13 mouse cellular contexts compared by ENCODE assay signal in genomic region chr1:154646156-154646950, GRCm38 (mm10).
"Had no signal": no experiment of that assay in that cellular context is flagged by ENCODE, and none has a peak within 500 bp of the region (broad histone marks: within the 10 kb centered on the region; RNA-seq: fewer than 3 reads in every experiment).

No protein-coding gene starts in this region.

- H3K27ac ChIP-seq: limb, embryonic 12.5 days; liver, embryonic 13.5 days; lung, embryonic 15.5 days; midbrain, embryonic 13.5 days; neural tube, embryonic 12.5 days; stomach, postnatal 0 days had no signal

- H3K9me3 ChIP-seq: limb, embryonic 12.5 days; liver, embryonic 13.5 days; lung, embryonic 15.5 days; midbrain, embryonic 13.5 days; neural tube, embryonic 12.5 days had no signal

- ATAC-seq: liver, postnatal 0 days; midbrain, embryonic 13.5 days had no signal

- H3K9ac ChIP-seq: limb, embryonic 12.5 days; liver, embryonic 13.5 days; liver, postnatal 0 days; lung, embryonic 15.5 days; midbrain, embryonic 13.5 days; neural tube, embryonic 12.5 days had no signal

- DNase-seq: kidney, adult 11 months; kidney, postnatal 10 days; kidney, postnatal 4 days; liver; liver, embryonic 13.5 days; liver, postnatal 0 days; lung, postnatal 14 days had no signal

- H3K4me1 ChIP-seq: limb, embryonic 12.5 days; liver, embryonic 13.5 days; lung, embryonic 15.5 days; neural tube, embryonic 12.5 days had no signal

- H3K4me2 ChIP-seq: limb, embryonic 12.5 days; liver, embryonic 13.5 days; lung, embryonic 15.5 days; midbrain, embryonic 13.5 days; neural tube, embryonic 12.5 days had no signal

- H3K36me3 ChIP-seq: limb, embryonic 12.5 days; liver, embryonic 13.5 days; lung, embryonic 15.5 days; midbrain, embryonic 13.5 days; neural tube, embryonic 12.5 days had no signal

- H3K27me3 ChIP-seq: liver, embryonic 13.5 days; lung, embryonic 15.5 days; midbrain, embryonic 13.5 days; neural tube, embryonic 12.5 days had no signal

- H3K4me3 ChIP-seq: limb, embryonic 12.5 days; liver, embryonic 13.5 days; lung, embryonic 15.5 days; midbrain, embryonic 13.5 days; myocyte; neural tube, embryonic 12.5 days had no signal
